Mouse (Mus musculus) liver, embryonic 14.5 days (tissue): ENCODE data around the gene Litaf.

Experiments used
- CTCF ChIP-seq: IDR thresholded peaks from 2 replicates; pipeline ENCODE4 v1.5.1; 2016; ENCODE audit warnings: antibody characterized with exemption, low read depth, control low read depth
- EP300 ChIP-seq: IDR thresholded peaks from 2 replicates; pipeline ENCODE4 v1.6.1; 2016; ENCODE audit warnings: antibody characterized with exemption, low read depth

- TF ChIP-seq CTCF (0 out of 2 replicates have a peak, but pooled peaks have one; percentile 8), EP300 (no peak)
Observed at GRCm38 (mm10) chr16:10934047-10934446, 131.9 kb downstream of the Litaf start.
